Mouse (Mus musculus) cerebellum, adult (tissue): ENCODE measurements around the gene Pdpk1.
"Not testable (repeated sequence)": the region's sequence is repeated elsewhere in the genome, so short reads cannot be mapped to it uniquely, and the experiment has no call there.

ENCODE experiments used
- ATAC-seq: cut with Nextera tagmentation; 2 replicates; pipeline ENCODE4 v1.9.2; 2017; ENCODE audit warnings: mild to moderate bottlenecking, moderate library complexity, mixed read lengths; ENCODE audit not compliant: insufficient number of reproducible peaks, low FRiP score, low TSS enrichment

Pdpk1 gene

DNA sequence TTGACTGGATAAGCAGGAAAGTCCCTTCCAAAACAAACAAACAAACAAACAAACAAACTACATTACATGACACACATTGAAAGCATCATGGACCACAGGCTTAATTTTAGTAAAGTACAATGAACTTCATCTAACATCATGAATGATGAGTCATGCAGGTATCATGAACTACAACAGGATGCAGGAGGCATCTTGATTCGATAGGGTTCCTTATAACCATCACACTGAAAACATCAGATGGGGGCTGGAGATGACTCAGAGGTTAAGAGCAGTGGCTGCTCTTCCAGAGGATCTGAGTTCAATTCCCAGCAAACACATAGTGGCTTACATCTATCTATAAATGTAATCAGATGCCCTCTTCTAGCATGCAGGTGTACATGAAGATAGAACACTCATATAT is 23.1 kb downstream of the Pdpk1 start:
- ATAC-seq: no peak

DNA sequence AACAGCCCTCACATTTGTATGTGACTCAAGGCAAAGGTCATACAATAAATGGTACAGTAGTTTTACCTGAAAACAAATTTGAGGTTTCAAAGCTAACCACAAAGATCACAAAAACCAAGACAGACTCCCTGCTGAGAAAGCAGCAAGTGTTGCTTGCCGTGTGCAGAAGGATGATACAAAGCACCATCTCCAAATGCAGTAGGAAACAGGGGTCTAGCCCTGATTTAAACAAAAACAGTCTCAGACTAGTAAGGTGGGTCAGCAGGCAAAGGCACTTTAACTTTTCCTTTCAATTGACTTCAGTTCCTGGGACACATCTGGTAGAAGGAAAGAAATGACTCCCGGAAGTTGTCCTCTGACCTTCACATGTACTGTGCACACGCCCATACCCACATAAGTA is 23.9 kb downstream of the Pdpk1 start:
- no peak for ATAC-seq

DNA sequence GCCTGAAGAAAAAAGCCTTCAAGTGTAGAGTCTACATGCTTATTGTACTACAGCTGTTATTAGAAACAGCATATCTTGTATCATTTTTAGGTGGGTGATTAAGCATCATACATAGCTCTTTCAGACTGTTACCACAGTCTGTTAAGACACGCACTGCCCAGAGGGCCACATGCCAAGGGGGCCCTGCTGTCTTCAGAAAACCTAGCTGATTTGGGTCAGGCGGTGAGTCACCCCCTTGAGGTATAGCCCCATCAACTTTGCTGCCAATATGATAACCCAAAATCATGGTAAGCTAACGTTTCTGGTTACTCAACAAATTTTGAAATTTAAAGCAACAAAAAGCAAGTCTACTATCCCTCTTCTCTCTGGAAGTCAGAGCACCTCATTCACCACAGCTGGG is 31.3 kb downstream of the Pdpk1 start:
- no peak for ATAC-seq

DNA sequence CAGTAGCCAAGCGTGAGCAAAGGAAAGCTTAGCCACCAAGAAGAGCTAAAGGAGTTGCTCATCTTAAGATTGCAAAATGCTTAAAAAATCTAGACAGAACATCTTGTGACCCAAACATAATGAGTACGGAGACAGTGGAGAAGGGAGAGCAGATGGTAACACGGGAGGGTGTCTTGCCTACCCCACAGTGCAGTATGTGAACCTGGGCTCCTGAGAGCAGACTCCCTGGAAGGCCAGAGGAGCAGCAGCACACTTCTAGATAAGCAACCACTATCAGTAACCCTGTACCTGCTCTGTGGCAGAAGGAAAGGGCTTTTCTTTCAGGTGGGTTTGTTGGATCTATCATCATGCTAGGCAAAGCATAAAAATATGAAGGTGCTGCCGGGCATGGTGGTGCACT is 37.7 kb downstream of the Pdpk1 start:
- ATAC-seq: peak; percentile 49; the same call in 1 of the 2 replicates

DNA sequence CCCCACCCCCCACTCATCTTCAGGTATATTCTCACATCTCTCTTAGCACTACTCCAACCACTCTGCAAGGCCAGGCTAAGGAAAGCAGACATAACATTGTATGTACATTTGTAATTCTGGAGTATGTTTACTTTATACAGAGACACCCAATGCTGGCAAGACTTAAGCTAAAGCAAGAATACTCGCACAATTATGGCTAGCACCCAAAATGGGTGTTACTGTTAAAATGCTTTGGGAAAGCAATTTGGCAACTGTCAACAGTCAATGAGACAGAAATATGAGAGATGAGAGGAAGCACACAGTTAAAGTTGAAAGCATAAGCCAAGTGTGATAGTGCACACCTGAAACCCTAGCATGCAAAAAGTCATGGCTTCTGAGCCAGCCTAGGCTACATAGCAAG is 39.5 kb downstream of the Pdpk1 start:
- ATAC-seq: no peak

DNA sequence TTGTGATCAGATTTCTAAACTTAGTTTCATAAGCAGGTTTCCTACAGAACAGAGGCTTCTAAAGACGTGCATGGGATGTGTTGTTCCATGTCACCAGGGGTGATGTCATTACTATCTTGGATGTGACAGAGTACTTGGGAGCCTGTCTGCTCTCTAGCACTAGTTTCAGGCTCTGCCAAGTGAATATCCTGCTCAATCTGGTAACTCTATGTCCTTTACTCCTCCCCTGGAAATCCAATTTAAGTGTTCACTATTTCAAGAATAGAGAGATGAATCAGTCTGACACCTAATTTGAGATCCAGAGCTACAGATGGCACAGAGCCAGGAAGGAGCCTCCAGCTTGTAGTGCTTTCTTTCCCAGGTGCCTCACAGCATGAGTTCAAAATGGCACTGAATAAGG is 41.8 kb downstream of the Pdpk1 start:
- ATAC-seq: no peak

DNA sequence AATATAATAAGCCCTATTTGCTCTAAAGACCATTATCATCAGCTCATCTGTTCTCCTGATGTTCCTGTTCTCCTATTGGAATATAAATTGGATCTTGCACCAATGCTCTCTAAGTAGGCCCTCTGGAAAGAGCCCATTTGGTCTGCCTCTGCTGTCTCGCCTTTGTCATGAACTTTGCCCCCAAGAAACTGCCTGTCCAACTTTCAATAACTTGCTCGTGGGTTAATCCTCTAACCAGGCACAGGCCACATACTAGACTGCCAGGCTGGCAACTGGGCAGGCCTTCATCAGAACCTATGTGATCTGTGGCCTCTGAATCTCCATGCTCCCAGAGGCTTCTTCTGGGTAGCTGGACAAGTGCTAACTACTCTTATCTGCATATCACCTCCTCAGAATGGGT is 45.6 kb downstream of the Pdpk1 start:
- ATAC-seq: no peak

DNA sequence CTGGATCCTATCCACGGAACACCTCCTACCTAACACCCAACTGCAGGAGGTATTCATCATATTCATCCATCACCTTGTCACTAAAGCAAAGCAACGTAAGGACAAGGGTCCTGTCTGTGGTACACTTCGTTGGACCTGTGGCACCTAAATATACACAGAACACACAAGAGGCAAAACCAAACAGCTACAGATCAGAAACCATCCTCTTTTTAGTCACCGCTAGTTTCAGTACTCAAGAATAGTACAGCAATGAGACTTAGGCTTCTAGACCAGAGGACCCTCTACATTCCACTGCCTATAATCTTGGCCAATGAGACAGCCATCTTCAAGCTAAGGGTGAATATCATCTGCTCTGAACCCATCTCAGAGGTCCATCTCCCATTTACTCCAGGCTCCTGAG is 52.4 kb downstream of the Pdpk1 start:
- no peak for ATAC-seq

DNA sequence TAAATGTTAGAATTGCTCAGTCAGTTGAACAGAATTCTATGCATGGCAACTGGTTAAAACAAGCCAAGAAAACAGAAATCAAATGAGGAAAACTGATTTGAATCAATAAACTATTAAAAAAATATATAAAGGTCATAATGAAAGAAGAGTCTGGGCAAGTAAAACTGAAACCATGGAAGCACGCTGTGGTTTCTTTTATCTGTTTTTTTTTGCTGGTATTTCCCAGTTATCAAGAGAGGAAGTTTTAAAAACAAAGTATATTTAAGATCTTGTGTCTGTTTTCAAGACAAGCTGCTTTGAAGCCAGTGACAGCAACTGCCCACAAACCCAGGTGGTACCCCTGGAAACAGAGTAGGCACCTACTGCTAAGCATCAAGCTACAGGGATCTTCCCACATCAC is 60.1 kb downstream of the Pdpk1 start:
- no peak for ATAC-seq

DNA sequence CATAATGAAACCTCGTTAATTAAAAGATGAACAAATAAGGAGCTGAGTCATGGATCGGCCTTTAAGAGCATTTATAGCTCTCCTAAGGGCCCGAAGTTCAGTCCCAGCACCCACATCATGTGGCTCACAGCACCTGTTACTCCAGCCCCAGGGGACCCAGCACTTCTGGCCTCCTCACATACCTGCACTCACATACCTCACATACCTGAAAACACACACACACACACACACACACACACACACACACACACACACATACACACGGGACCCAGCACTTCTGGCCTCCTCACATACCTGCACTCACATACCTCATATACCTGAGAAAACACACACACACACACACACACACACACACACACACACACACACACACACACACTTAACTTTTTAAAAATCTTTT is 64.3 kb downstream of the Pdpk1 start:
- not testable (repeated sequence) for ATAC-seq

DNA sequence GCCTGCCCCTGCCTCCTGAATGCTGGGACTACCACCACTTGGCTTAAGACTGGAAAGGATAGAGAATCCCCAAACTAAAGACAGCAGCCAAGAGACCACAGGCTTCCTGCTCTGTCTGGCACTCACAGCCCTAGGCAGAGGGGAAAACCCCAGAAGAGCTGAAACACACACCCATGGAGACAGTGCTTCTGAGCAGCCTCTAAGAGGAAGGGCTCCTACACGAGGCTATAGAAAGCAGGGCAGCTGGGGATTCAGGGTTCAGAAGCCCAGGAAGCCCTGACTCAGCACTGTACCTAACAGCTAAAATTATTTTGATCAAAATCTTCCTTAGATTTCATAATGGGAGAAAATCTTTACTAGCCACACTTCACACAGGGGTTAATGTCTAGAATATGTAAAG is 66.1 kb downstream of the Pdpk1 start:
- no peak for ATAC-seq

DNA sequence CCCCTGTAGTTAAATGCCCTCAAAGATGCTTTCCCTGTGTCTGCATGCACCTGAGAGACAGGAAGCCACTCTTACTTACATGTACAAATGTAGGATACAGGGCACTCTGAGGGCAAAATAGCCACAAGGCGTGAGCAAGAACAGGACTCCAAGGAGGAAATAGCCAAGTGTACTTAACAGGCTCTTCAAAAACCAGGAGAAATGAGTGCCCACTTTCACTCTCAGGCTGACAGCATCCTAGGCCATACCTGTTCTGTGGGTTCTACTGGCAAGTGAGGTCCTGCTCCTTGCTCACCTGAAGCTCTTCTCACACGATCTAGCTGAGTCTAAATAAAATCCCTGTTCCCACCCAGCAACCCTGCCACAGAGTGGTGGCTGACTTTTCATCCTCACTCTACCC is 73.6 kb downstream of the Pdpk1 start:
- no peak for ATAC-seq

DNA sequence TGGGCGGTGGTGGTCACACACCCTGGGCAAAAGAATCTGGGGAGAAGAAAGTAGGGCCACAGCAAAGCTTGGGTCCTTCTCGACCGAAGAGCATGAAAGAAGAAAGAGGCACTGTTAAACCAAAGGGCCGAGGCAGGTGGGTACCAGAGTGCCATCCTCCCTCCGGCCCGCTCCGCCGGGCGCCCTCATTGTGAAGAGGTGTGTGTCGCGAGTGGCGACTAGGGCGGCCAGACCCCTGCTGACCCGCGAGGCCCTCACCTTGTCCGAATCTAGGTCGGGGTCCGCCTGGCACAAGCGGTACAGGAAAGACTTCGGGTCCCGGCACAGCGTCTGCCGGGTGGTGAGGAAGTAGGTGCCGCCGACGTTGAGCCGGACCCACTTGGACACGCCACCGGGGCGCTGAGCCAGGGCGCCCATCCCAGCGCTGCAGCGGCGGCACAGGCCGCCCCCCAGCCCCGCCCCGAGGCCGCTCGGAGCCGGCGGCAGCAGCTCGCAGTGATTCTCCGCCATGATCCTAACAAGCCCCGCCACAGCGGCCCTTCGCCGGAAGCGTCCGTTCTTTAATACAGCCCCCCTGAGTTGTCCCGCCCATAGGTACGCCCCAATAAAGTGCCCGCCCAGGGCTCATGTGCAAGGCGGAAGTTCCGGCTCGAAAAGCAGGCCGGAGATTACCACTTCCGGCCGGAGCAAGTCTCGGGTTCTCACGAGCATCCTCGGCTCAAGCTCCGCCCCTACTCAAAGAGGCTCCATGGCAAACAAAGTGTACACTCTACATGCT is 77.6 kb downstream of the Pdpk1 start, which contains the start of gene Kctd5:
Gene Kctd5 (minus strand): TSS at position 567 of the 778 bp plus-strand sequence.
- peak; percentile 89 for ATAC-seq

DNA sequence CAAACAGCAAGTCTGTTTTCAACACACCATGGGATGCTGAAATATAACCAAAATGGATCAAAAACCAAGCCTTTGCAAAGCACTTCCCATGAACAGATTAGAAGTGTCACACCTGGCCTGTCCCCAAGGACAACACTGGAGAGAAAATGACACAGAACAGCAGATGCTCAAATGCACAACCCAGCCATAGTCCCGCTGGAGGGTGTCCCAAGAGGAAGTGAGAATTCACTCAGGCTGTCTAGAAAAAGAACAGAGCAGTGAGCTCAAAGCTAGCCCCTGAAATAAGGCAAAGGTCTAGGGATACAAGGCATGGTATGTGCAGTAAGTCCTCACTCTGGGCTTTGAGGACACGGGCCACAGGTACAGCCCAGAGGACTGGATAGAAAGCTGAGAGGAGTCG is 81.2 kb downstream of the Pdpk1 start:
- no peak for ATAC-seq

DNA sequence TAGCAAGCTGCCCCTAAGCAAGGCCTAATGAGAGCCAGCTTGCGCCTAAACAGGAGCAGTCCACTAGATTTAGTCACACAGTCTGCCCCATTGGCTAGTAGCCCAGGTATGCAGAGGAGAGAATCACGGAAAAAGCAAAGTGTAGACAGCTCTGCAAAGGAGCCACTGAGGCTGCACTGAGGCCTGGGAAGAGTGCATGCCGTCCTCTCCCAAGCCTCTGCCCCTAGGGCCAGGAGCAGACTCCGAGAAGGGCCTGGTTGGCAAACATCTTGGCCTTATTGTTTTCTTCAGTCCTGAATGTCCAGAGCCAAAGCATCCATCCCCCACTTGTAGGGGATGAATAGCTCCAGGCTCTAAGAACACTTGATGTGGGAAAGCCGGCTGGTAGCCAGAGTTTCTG is 82.5 kb downstream of the Pdpk1 start:
- no peak for ATAC-seq

DNA sequence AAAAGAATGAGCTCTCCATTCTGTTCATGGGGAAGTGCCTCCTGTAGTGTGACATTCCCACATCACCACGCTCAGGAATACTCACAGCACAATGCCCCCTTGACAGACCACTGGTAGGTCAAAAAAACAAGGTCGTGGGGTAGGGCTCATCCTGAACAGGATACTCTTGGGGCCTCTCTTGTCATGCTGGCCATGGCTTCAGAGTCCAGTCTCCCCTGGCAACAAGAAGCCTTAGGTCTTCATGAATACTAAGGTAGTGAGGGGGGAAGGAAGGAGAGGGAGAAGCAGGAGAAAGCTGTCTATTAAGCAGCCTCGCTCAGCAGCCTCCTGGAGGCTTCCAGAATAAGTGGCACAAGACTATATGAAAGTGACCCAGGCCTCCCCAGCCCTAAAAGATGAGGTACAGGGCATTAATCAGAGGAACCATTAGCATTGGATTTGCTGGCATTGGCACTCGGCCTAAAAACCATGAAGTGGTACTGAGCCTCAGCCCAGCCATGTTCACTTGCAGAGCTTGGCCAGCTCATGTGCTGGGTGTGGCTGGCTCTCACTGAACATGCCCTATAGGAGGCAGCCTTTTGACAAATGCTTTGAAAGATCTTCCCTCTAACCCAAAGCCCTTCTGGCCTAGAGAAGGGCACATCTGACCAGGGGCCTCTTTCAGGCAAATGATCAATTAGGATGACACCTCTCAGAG is 88.1 kb downstream of the Pdpk1 start:
- no peak for ATAC-seq

DNA sequence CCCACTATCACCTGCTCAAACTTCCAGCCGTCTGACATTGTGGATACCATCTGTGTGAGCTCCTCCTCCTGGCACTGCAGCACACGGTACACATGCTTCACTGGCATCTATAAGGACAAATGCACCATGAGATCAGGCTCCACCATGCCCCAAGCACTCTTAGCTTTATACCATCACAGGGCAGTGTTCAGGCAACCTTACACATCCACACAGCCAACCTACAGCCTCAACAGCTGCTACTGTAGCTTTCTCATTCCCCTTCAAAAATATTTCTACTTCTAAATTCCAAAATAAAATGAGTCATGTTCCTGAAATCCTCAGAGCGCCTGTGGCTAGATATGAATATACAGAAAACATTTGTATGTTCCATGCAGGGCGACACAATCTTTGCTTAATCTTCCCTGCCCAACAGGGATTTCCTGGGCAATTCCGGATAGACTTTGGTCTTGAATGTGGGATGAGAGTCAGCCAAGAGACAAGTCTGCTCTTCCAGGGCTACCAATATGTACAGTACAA is 92.9 kb downstream of the Pdpk1 start:
- ATAC-seq: no peak

DNA sequence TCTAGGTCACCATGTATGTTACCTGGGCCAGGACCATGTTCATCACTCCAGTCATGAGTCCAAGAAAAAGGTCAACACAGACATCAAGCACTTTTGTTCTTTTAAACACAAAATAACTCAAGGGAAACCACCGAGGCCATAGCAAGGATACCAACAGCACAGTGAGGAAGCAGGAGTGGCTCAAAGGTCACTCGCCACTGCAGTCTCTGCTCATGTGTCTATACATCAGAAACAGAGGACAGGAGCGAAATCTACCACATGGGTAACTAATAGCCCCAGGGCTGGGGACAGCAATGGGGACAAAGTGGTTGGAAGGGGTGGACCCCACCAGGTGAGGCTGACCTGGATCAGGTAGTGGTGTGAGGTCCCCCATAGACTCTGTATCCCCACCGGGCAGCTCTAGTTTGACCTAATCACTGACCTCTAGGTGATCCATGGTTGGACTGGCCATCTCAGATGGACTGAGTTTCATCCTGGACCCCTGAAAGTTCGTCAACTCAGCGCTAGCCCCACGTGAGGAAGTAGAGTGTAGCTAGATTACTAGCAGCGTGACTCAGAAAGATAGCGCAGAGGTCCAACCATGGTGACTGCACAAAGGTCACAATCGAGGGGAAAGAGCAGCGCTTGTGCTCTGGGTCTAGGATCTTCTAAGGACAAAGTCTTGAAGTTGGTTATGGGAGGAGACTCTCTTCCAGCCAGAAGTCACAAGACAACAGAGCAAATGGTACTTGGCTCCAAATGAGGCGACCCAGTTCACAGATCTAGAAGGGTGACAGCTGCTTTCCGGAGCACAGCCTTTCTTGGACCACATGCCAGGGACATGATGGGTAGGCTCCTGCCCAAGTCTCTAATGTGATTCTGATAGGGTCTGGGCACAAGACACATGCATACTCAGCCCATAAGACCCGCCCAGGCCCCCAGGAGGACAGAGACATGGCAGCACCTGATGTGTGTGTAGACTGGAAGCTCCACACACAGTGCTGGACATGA is 93.8 kb downstream of the Pdpk1 start:
- no peak for ATAC-seq

DNA sequence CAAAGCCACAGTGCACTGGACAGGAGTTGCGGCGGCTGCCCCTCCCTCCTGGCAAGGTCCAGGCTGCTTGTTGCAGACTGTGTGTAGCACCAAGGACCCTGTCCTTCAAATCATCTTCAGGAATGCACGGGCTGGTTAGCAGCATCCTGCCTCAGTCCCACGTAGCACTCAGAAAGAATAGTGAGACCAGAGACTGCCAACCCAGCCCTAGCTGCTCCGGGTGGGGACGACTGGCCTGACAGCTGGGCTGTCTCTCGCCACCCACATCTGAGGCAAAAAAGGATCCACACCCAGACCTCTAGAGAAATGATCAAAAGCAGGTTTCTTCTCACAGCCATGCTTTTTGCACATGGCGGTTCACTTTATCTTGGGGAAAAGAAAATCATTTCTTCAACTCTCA is 101.7 kb downstream of the Pdpk1 start:
- ATAC-seq: no peak

DNA sequence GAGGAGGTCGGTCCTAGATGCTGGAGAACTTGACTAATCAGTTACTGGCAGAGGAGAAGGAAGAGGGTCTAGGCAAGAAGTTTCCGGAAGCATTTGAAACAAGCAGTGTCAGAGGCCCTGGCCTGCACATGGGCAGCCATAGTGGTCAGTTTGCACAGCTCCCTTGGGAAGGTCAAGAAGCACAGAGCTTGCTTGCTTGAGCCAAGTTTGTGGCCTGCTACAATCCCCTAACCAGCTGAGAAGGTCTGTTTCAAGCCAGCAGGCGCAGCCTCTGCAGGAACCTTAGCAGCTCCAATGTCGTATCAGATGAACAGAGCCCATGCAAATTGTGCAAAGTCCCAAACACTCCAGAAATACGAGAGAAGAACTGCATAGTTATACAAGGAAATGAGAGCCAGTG is 102.7 kb downstream of the Pdpk1 start:
- ATAC-seq: no peak

DNA sequence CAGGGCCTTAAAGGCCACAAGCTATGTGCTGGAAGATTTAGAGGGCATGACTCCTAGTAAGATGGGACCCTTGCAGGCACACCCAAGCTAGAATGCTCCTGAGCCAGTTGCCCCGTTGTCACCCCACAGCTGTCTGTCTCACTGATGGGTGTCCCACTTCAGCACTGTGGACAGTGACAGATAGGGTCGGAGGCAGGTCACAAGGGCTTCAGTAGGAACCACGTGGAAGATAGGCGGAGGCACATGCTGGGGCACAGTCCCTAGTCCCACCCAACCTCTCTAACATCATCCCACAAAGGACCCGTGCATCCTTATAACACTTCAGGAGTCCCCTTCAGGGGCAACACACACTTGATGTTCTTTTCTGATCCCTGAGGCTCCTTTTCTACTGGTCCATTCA is 104.7 kb downstream of the Pdpk1 start:
- no peak for ATAC-seq
